Mouse (Mus musculus) kidney, adult 11 months (tissue): Measurements from ENCODE around the gene Spg7.

Source experiments
- DNase-seq: peaks from one replicate; pipeline ENCODE4 v3.0.0; 2022

The Spg7 gene

DNA sequence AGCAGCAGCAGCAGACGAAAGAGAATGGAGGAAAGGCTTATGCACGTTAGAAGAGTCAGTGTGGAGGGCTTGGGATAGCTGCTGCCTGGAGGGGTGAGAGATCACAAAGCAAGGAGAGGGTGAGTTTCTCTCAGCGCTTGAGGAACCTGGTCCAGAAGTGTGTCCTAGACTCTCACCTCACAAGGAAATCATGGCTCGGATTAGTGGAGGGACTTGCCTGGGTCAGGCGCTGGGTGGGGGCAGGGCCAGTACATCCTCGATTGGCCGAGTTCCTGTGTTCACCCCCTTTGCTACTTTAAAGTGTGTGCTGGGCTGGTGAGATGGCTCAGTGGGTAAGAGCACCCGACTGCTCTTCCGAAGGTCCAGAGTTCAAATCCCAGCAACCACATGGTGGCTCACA lies 73.1 kb downstream of the Spg7 start:
- DNase-seq: no peak

DNA sequence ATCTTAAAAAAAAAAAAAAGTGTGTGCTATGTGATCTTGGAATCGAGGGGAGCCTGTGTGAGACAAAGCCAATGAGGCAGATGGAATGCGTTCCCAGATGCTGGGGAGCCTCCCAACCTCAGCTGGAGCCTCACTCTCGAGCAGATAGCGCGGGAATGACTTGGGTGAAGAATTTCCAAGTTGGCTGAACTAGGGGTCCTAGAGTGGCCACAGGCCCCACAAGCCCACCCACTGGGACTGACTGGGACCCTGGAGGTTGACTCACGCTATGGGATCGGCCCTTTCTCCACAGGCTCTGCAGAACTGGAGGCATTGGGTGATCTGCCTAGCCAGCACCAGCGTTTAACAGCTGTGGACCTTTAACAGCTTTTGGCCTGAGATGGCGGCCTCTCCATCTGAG lies 73.5 kb downstream of the Spg7 start:
- no peak for DNase-seq

GRCm38 (mm10) chr8:123137645-123138077 lies 74.9 kb downstream of the Spg7 start:
- DNase-seq: peak; percentile 24

DNA sequence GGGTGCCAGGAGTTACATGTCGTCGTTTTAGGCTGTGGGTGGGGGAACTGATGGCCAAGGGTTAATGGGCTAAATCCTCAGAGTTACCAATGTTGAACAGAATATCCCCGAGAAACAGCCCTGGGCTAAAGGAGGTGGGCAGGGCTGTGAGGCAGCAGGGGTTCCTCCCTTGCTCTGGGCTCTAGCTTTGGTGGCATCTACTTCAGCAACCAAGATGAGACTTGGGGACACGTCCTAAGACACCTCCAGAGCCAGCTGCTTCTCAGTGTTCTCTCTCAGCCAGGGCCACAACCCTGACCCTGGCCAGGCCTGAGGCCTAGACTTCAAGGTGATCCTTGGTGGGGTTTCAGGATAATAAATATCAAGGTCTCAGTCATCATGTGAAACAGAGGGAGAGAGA lies 76.0 kb downstream of the Spg7 start:
- no peak for DNase-seq

DNA sequence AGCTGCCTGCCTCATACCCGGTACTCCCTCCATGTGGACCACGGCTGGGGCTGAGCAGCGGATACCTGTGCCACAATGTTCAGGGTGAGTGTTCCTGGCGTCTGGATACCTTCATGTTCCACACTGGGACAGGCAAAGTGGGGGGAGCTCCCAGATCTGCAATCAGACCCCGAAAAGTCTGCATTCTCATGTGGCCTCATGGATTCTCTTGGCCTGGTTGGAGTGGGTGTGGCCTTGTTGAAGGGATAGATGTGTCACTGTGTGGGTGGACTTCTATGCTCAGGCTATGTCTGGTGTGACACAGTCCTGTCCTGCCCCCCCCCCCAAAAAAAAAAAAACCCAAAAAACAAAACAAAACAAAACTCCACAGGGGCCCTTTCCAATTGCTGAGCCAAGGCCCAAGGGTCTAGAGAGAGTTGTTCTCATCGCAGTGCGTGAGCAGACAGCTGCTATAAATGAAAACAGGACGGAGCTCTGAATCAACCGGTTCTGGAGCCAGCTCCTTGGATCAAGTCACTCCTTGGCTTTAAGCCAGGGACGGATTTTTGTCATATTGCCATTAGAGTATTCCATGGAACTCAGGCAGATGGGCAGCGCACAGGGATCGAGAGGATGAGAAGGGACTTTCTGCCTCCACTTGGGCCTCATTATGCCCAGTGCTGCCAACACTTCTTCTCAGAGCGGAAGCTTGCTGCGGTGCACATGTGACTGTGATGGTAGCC lies 79.2 kb downstream of the Spg7 start:
- DNase-seq: peak; percentile 58

GRCm38 (mm10) chr8:123145279-123145678 lies 82.5 kb downstream of the Spg7 start:
- peak; percentile 40 for DNase-seq

GRCm38 (mm10) chr8:123146390-123146789 lies 83.6 kb downstream of the Spg7 start:
- no peak for DNase-seq
